Mouse (Mus musculus) olfactory bulb, adult 2 months (tissue): ENCODE results near the gene Plcb1.

Experiments
- CTCF ChIP-seq: fragments of 200-500 bp; IDR thresholded peaks from 2 replicates; pipeline ENCODE4 v1.5.1; 2012; ENCODE audit warnings: low read depth, mild to moderate bottlenecking, low read length, moderate library complexity; ENCODE audit not compliant: insufficient read depth
- POLR2A ChIP-seq: fragments of 200-500 bp; IDR thresholded peaks from 2 replicates; pipeline ENCODE4 v1.6.1; 2012; ENCODE audit warnings: mild to moderate bottlenecking, low read depth, low read length, moderate library complexity; ENCODE audit not compliant: insufficient read depth

- TF ChIP-seq POLR2A (no peak), CTCF (no peak)
Measured at GRCm38 (mm10) chr2:135454015-135454414, 668.1 kb downstream of the Plcb1 start.
